Mouse (Mus musculus) hindbrain, postnatal 0 days (tissue): ENCODE data around the gene Ccl17. TPM values are rescaled to one million over a fixed set of nuclear protein-coding genes. Genes with fewer than 3 reads are reported as not detected.

ENCODE experiments used
- ATAC-seq: fragments of 200-750 bp; cut with Nextera tagmentation; 2 replicates; pipeline ENCODE4 v1.8.0; 2017; ENCODE audit warnings: mild to moderate bottlenecking, moderate TSS enrichment, moderate library complexity
- DNase-seq: peaks from one replicate; pipeline ENCODE4 v3.0.0-alpha.2; 2015; ENCODE audit warnings: low spot score
- H3K27ac ChIP-seq: fragments of 300-500 bp; sonication (generic); 2 replicates; pipeline ENCODE4 v1.5.1; 2014; ENCODE audit warnings: mild to moderate bottlenecking
- H3K27me3 ChIP-seq: fragments of 300-500 bp; sonication (generic); 2 replicates; pipeline ENCODE4 v1.6.1; 2014; ENCODE audit warnings: low read length, mixed read lengths; ENCODE audit not compliant: insufficient read depth
- H3K36me3 ChIP-seq: fragments of 300-500 bp; sonication (generic); 2 replicates; pipeline ENCODE4 v1.6.1; 2014; ENCODE audit warnings: low read length, mixed read lengths; ENCODE audit not compliant: insufficient read depth
- H3K4me1 ChIP-seq: fragments of 300-500 bp; sonication (generic); 2 replicates; pipeline ENCODE4 v1.6.1; 2014; ENCODE audit warnings: antibody characterized with exemption, low read length, mixed read lengths; ENCODE audit not compliant: insufficient read depth
- H3K4me2 ChIP-seq: fragments of 300-500 bp; sonication (generic); 2 replicates; pipeline ENCODE4 v1.6.1; 2014; ENCODE audit warnings: low read depth, mild to moderate bottlenecking, low read length, moderate library complexity, mixed read lengths
- H3K4me3 ChIP-seq: fragments of 300-500 bp; sonication (generic); 2 replicates; pipeline ENCODE4 v1.5.1; 2014; ENCODE audit warnings: low read length
- H3K9ac ChIP-seq: fragments of 300-500 bp; sonication (generic); replicated peaks from 2 replicates; pipeline ENCODE4 v1.6.1; 2014; ENCODE audit warnings: mild to moderate bottlenecking, low read length, moderate library complexity, mixed read lengths
- H3K9me3 ChIP-seq: fragments of 300-500 bp; sonication (generic); 2 replicates; pipeline ENCODE4 v1.6.1; 2016; ENCODE audit warnings: low read length, mixed read lengths
- CTCF ChIP-seq: IDR thresholded peaks from 2 replicates; pipeline ENCODE4 v1.5.1; 2016; ENCODE audit warnings: antibody characterized with exemption, control low read depth, low read depth
- WGBS: fragments of 180-500 bp; shearing (Covaris S2); extraction: QIAGEN DNeasy Blood & Tissue Kit; methylation state at CpG from one replicate; pipeline ENCODE4 v1.1.7; 2014; 5-methylcytosine and 5-hydroxymethylcytosine counted together
- polyA plus RNA-seq: library from polyadenylated mRNA; unstranded; fragments of >200 nt; fragmentation: Nextera tagmentation; extraction: Ambion mirVana; gene quantifications from 2 replicates; pipeline ENCODE4 v1.2.1, GENCODE M21; 2015
- total RNA-seq: library from RNA; depleted of rRNA; stranded (reverse); fragments of >200 nt; gene quantifications from 2 replicates; pipeline ENCODE4 v1.2.3, GENCODE M21; 2014; rRNA removed

The Ccl17 gene
- total RNA-seq = not detected in 2 replicates
- 2.7 and 4.8 TPM in 2 replicates for polyA plus RNA-seq

- Histone ChIP-seq H3K9me3 (no peaks in the 10 kb centered on the region), H3K27ac (no peak within 1 kb of the TSS), H3K9ac (no peak within 1 kb of the TSS), H3K36me3 (no peaks in the 10 kb centered on the region), H3K4me2 (no peak within 1 kb of the TSS), H3K27me3 (no peaks in the 10 kb centered on the region), H3K4me3 (no peak within 1 kb of the TSS), H3K4me1 (no peaks in the 10 kb centered on the region)
- 77% methylated on average over 3 of the region's 3 CpGs for WGBS
- DNase-seq = no peak
- no peak for TF ChIP-seq CTCF
- ATAC-seq = no peak
These were observed at the start of gene Ccl17 for GRCm38 (mm10) chr8:94810153-94810552. Gene Ccl17 (plus strand): TSS chr8:94810453.

GRCm38 (mm10) chr8:94767035-94767434 is 43.2 kb upstream of the Ccl17 start:
- no peak for TF ChIP-seq CTCF
- Histone ChIP-seq H3K4me1 (peaks cover 13% of the 10 kb centered on the region; the same call in 1 of the 2 replicates), H3K9ac (no peak overlapping the region), H3K4me2 (no peak overlapping the region), H3K36me3 (no peaks in the 10 kb centered on the region), H3K27me3 (no peaks in the 10 kb centered on the region), H3K9me3 (no peaks in the 10 kb centered on the region), H3K4me3 (no peak overlapping the region), H3K27ac (no peak overlapping the region)
- DNase-seq (no peak), ATAC-seq (no peak)
- 77% methylated on average over 9 of the region's 9 CpGs for WGBS

GRCm38 (mm10) chr8:94770945-94771344 is 39.3 kb upstream of the Ccl17 start:
- Histone ChIP-seq H3K27ac (no peak overlapping the region), H3K4me2 (peak overlapping the region; percentile 78; the same call in 1 of the 2 replicates)

GRCm38 (mm10) chr8:94771941-94772670 is 38.1 kb upstream of the Ccl17 start, which contains the start of gene Cx3cl1:
Gene Cx3cl1 (plus strand): TSS chr8:94772009.
- ATAC-seq (peak; percentile 89), DNase-seq (peak; percentile 87)
- TF ChIP-seq CTCF = no peak
- Histone ChIP-seq H3K27ac (peak within 1 kb of the TSS; percentile 64), H3K9me3 (no peaks in the 10 kb centered on the region), H3K36me3 (no peaks in the 10 kb centered on the region), H3K4me2 (peak within 1 kb of the TSS; percentile 78), H3K9ac (peak within 1 kb of the TSS; percentile 60), H3K4me3 (peak within 1 kb of the TSS; percentile 51), H3K4me1 (peaks cover 21% of the 10 kb centered on the region; the same call in 1 of the 2 replicates), H3K27me3 (no peaks in the 10 kb centered on the region)
- under 1% methylated on average over 36 of the region's 38 CpGs for WGBS

More at GRCm38 (mm10) chr8:94770945-94771344, 39.3 kb upstream of the Ccl17 start:
- no peak for ATAC-seq
- H3K9ac ChIP-seq = no peak overlapping the region
- peaks cover 21% of the 10 kb centered on the region; the same call in 1 of the 2 replicates for H3K4me1 ChIP-seq
- H3K4me3 ChIP-seq = no peak overlapping the region
- no peaks in the 10 kb centered on the region for H3K36me3 ChIP-seq
- no peaks in the 10 kb centered on the region for H3K27me3 ChIP-seq
- TF ChIP-seq CTCF = no peak
- peak; percentile 78 for DNase-seq
- H3K9me3 ChIP-seq = no peaks in the 10 kb centered on the region
- 30% methylated on average over 6 of the region's 6 CpGs for WGBS

- no peaks in the 10 kb centered on the region for H3K9me3 ChIP-seq
- H3K36me3 ChIP-seq = no peaks in the 10 kb centered on the region
- WGBS = 43% methylated on average over 6 of the region's 6 CpGs
- H3K4me1 ChIP-seq = peaks cover 22% of the 10 kb centered on the region
- no peaks in the 10 kb centered on the region for H3K27me3 ChIP-seq
- TF ChIP-seq CTCF = no peak
- DNase-seq (no peak), ATAC-seq (no peak)
- H3K4me3 ChIP-seq = peak overlapping the region; percentile 51
- H3K9ac ChIP-seq = peak overlapping the region; percentile 60
- peak overlapping the region; percentile 64 for H3K27ac ChIP-seq
- peak overlapping the region; percentile 78 for H3K4me2 ChIP-seq
These were observed 37.2 kb upstream of the Ccl17 start for GRCm38 (mm10) chr8:94773048-94773447.

GRCm38 (mm10) chr8:94773700-94774171 is 36.5 kb upstream of the Ccl17 start:
- no peak for TF ChIP-seq CTCF
- peak overlapping the region; percentile 64; the same call in 1 of the 2 replicates for H3K27ac ChIP-seq
- H3K9me3 ChIP-seq = no peaks in the 10 kb centered on the region
- H3K4me3 ChIP-seq = peak overlapping the region; percentile 51
- peak overlapping the region; percentile 60; the same call in 1 of the 2 replicates for H3K9ac ChIP-seq
- peaks cover 25% of the 10 kb centered on the region for H3K4me1 ChIP-seq
- no peaks in the 10 kb centered on the region for H3K36me3 ChIP-seq
- H3K27me3 ChIP-seq = no peaks in the 10 kb centered on the region
- peak; percentile 58 for DNase-seq
- peak; percentile 49 for ATAC-seq
- WGBS = 14% methylated on average over 12 of the region's 12 CpGs
- peak overlapping the region; percentile 78 for H3K4me2 ChIP-seq
